Mouse (Mus musculus): ENCODE results near the gene Dctn2.
A peak's percentile ranks its signal among the peaks of the same experiment; 100 is the strongest.

Gene Dctn2

GRCm38 (mm10) chr10:127264336-127264735, 1.8 kb upstream of the Dctn2 start:
- no peak for DNase-seq

GRCm38 (mm10) chr10:127264971-127265370, 1.2 kb upstream of the Dctn2 start:
- DNase-seq, result no peak

GRCm38 (mm10) chr10:127265727-127266111, 449 bp upstream of the Dctn2 start:
- peak; percentile 42 to 49 for DNase-seq

GRCm38 (mm10) chr10:127267318-127267717, 1.1 kb downstream of the Dctn2 start:
- no peak for DNase-seq

GRCm38 (mm10) chr10:127268401-127268800, 2.2 kb downstream of the Dctn2 start:
- no peak for DNase-seq

GRCm38 (mm10) chr10:127269036-127269435, 2.9 kb downstream of the Dctn2 start:
- DNase-seq, result no peak

GRCm38 (mm10) chr10:127269884-127270283, 3.7 kb downstream of the Dctn2 start:
- no peak for DNase-seq

GRCm38 (mm10) chr10:127272371-127272770, 6.2 kb downstream of the Dctn2 start:
- no peak for DNase-seq

- no peak for DNase-seq
Observed at GRCm38 (mm10) chr10:127274261-127275022, 8.3 kb downstream of the Dctn2 start.

- DNase-seq, result no peak
Observed at GRCm38 (mm10) chr10:127279730-127280129, 13.6 kb downstream of the Dctn2 start.

- no peak for DNase-seq
Observed at GRCm38 (mm10) chr10:127281316-127281715, 15.1 kb downstream of the Dctn2 start.

- no peak for DNase-seq
Observed at GRCm38 (mm10) chr10:127282620-127283215, 16.6 kb downstream of the Dctn2 start.

- DNase-seq, result no peak
Observed at GRCm38 (mm10) chr10:127284105-127284622, 18.0 kb downstream of the Dctn2 start.

- DNase-seq, result no peak
Observed at GRCm38 (mm10) chr10:127284724-127285500, 18.7 kb downstream of the Dctn2 start.

GRCm38 (mm10) chr10:127285644-127286043, 19.5 kb downstream of the Dctn2 start:
- DNase-seq, result no peak

GRCm38 (mm10) chr10:127286194-127286593, 20.0 kb downstream of the Dctn2 start:
- no peak for DNase-seq

- no peak for DNase-seq
Observed at GRCm38 (mm10) chr10:127286730-127287129, 20.6 kb downstream of the Dctn2 start.

- no peak for DNase-seq
Observed at GRCm38 (mm10) chr10:127287271-127287935, 21.2 kb downstream of the Dctn2 start.

- DNase-seq, result no peak
Observed at GRCm38 (mm10) chr10:127287936-127288293, 21.7 kb downstream of the Dctn2 start.

- DNase-seq, result no peak
Observed at GRCm38 (mm10) chr10:127288328-127288799, 22.2 kb downstream of the Dctn2 start.

GRCm38 (mm10) chr10:127288800-127289572, 22.8 kb downstream of the Dctn2 start, which contains the start of gene Mbd6:
Gene Mbd6 (minus strand): TSS chr10:127289018.
- DNase-seq, result peak; percentile 95
